Mouse (Mus musculus) limb, embryonic 12.5 days (tissue): ENCODE measurements around the gene Tulp2. TPM values are rescaled to one million over a fixed set of nuclear protein-coding genes. Genes with fewer than 3 reads are reported as not detected.
A peak's percentile ranks its signal among the peaks of the same experiment; 100 is the strongest.

Experiments
- ATAC-seq: fragments of 200-750 bp; cut with Nextera tagmentation; 2 replicates; pipeline ENCODE4 v1.8.0; 2017; ENCODE audit warnings: low read depth, moderate TSS enrichment; ENCODE audit not compliant: insufficient number of reproducible peaks, insufficient read depth, low FRiP score, low TSS enrichment
- H3K27ac ChIP-seq: fragments of 300-500 bp; sonication (generic); 2 replicates; pipeline ENCODE4 v1.5.1; 2016; ENCODE audit warnings: mild to moderate bottlenecking, moderate library complexity
- H3K27me3 ChIP-seq: fragments of 300-500 bp; sonication (generic); 2 replicates; pipeline ENCODE4 v1.6.1; 2016; ENCODE audit warnings: mild to moderate bottlenecking, moderate library complexity
- H3K36me3 ChIP-seq: fragments of 300-500 bp; sonication (generic); 2 replicates; pipeline ENCODE4 v1.6.1; 2016; ENCODE audit warnings: mild to moderate bottlenecking, moderate library complexity
- H3K4me1 ChIP-seq: fragments of 300-500 bp; sonication (generic); replicated peaks from 2 replicates; pipeline ENCODE4 v1.6.1; 2016
- H3K4me2 ChIP-seq: fragments of 300-500 bp; sonication (generic); 2 replicates; pipeline ENCODE4 v1.6.1; 2016; ENCODE audit warnings: mild to moderate bottlenecking, moderate library complexity
- H3K4me3 ChIP-seq: fragments of 300-500 bp; sonication (generic); replicated peaks from 2 replicates; pipeline ENCODE4 v1.5.1; 2016; ENCODE audit warnings: mild to moderate bottlenecking
- H3K9ac ChIP-seq: fragments of 300-500 bp; sonication (generic); replicated peaks from 2 replicates; pipeline ENCODE4 v1.6.1; 2016; ENCODE audit warnings: mild to moderate bottlenecking, moderate library complexity
- H3K9me3 ChIP-seq: fragments of 300-500 bp; sonication (generic); 2 replicates; pipeline ENCODE4 v1.6.1; 2016; ENCODE audit warnings: mild to moderate bottlenecking, moderate library complexity
- WGBS: fragments of 180-500 bp; shearing (Covaris S2); methylation state at CpG from one replicate; pipeline ENCODE4 v1.1.7; 2016; 5-methylcytosine and 5-hydroxymethylcytosine counted together
- polyA plus RNA-seq: library from polyadenylated mRNA; unstranded; fragments of >200 nt; fragmentation: Nextera tagmentation; extraction: Ambion mirVana; gene quantifications from 2 replicates; pipeline ENCODE4 v1.2.1, GENCODE M21; 2016

The Tulp2 gene
- polyA plus RNA-seq, 1 experiment from 2014 or later, result 1.4 TPM

- peak within 1 kb of the TSS; percentile 44 for H3K4me3 ChIP-seq
- peaks cover 17% of the 10 kb centered on the region for H3K36me3 ChIP-seq
- WGBS, result 10% methylated on average over 38 of the region's 38 CpGs
- peak within 1 kb of the TSS; percentile 74 for H3K27ac ChIP-seq
- H3K4me1 ChIP-seq, result peaks cover 27% of the 10 kb centered on the region
- peak within 1 kb of the TSS; percentile 73 for H3K4me2 ChIP-seq
- peak within 1 kb of the TSS; percentile 61 for H3K9ac ChIP-seq
- ATAC-seq, result peak; percentile 38
- H3K9me3 ChIP-seq, result no peaks in the 10 kb centered on the region
- H3K27me3 ChIP-seq, result no peaks in the 10 kb centered on the region
Observed at GRCm38 (mm10) chr7:45488293-45489204, 6.9 kb downstream of the Tulp2 start, which contains the start of gene Dhdh. Gene Dhdh, minus strand, starts transcription at chr7:45488805.

DNA sequence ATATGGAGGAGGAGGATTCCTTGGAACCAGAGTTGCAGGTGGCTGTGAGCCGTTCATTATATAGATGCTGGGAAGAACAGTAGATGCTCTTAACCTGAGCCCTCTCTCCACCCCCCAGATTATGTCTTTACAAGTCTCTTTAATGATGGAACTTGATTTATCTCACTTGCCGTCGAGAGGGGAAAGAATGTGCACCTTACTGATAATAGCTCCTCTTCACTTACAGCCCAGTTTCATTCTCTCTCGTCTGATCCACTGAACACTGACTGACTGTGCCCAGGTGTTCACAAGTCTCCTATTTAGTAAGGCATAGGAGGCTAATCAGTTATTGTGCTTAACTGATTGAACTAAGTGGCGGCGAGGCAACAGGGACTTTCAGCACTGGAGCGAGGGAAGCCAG is 7.9 kb downstream of the Tulp2 start:
- no peaks in the 10 kb centered on the region for H3K27me3 ChIP-seq
- WGBS, result 74% methylated on average over 7 of the region's 7 CpGs
- H3K4me2 ChIP-seq, result no peak overlapping the region
- H3K4me1 ChIP-seq, result peaks cover 27% of the 10 kb centered on the region
- no peak overlapping the region for H3K9ac ChIP-seq
- H3K9me3 ChIP-seq, result no peaks in the 10 kb centered on the region
- no peak overlapping the region for H3K27ac ChIP-seq
- no peak overlapping the region for H3K4me3 ChIP-seq
- ATAC-seq, result no peak
- peaks cover 27% of the 10 kb centered on the region for H3K36me3 ChIP-seq

DNA sequence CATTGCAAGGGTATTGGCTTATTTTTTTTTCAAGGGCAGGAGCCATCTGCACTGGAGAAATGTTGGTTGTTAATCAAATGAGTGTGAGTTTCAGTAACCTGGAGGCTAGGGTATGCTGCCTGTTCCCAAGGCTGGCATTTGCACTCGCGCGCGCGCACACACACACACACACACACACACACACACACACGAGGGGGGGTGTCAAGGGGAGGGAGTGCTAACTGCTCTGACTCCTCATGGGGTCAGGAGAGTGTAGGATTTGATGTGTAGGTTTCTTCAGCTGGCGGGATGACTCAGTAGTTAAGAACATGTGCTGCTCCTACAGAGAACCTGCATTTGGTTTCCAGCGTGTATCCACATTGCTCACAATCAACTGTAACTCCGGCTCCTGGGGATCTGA is 9.1 kb downstream of the Tulp2 start:
- Histone ChIP-seq H3K27me3 (no peaks in the 10 kb centered on the region), H3K4me3 (no peak overlapping the region), H3K4me1 (peaks cover 27% of the 10 kb centered on the region), H3K27ac (0 out of 2 replicates have a peak overlapping the region, but pooled peaks have one; percentile 0), H3K4me2 (peak overlapping the region; percentile 6), H3K36me3 (peaks cover 40% of the 10 kb centered on the region), H3K9ac (no peak overlapping the region), H3K9me3 (no peaks in the 10 kb centered on the region)
- ATAC-seq, result no peak
- 21% methylated on average over 9 of the region's 9 CpGs for WGBS

GRCm38 (mm10) chr7:45491264-45491663 is 9.6 kb downstream of the Tulp2 start:
- Histone ChIP-seq H3K36me3 (peaks cover 44% of the 10 kb centered on the region), H3K9ac (no peak overlapping the region), H3K4me2 (peak overlapping the region; percentile 6), H3K9me3 (no peaks in the 10 kb centered on the region), H3K4me1 (peaks cover 27% of the 10 kb centered on the region), H3K27ac (0 out of 2 replicates have a peak overlapping the region, but pooled peaks have one; percentile 0), H3K27me3 (no peaks in the 10 kb centered on the region), H3K4me3 (no peak overlapping the region)
- no peak for ATAC-seq
- WGBS, result 20% methylated on average over 3 of the region's 3 CpGs

DNA sequence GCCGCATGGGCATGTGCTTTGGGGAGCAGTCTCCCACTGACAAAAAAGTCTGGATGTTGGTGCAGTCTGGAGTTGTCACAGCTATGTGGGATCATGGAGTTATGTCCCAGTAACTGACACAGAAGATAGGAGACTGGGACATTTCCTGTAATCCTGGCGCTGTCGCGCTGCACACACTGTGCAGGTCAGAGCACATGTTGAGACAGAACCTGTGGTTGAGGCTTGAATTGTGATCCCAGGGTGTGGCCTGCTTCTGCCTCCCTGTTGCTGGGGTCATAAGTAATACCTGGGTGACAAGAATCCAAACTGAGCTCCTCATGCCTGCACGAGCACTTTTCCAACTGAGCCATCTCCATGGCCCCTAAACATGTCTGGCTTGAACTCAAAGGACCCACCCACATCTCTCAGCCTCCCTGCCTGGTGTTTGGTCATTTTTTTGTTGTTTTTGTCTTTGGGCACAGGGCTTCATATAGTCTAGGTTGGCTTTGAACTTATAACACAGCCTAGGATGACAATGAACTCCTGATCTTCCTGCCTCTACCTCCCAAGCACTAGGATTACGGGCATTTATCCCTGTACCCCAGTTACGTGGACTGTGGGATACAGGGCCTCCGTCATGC is 10.7 kb downstream of the Tulp2 start:
- H3K4me2 ChIP-seq, result no peak overlapping the region
- H3K27me3 ChIP-seq, result no peaks in the 10 kb centered on the region
- H3K9me3 ChIP-seq, result no peaks in the 10 kb centered on the region
- no peak overlapping the region for H3K27ac ChIP-seq
- H3K4me3 ChIP-seq, result no peak overlapping the region
- H3K4me1 ChIP-seq, result peaks cover 26% of the 10 kb centered on the region
- 95% methylated on average over 8 of the region's 8 CpGs for WGBS
- no peak for ATAC-seq
- no peak overlapping the region for H3K9ac ChIP-seq
- H3K36me3 ChIP-seq, result peaks cover 54% of the 10 kb centered on the region

- Histone ChIP-seq H3K9me3 (no peaks in the 10 kb centered on the region), H3K4me2 (no peak overlapping the region), H3K9ac (no peak overlapping the region), H3K4me1 (peaks cover 20% of the 10 kb centered on the region), H3K27ac (no peak overlapping the region), H3K36me3 (peaks cover 60% of the 10 kb centered on the region), H3K27me3 (no peaks in the 10 kb centered on the region), H3K4me3 (no peak overlapping the region)
- ATAC-seq, result no peak
- WGBS, result 98% methylated on average over 5 of the region's 5 CpGs
Observed at GRCm38 (mm10) chr7:45492951-45493350, 11.3 kb downstream of the Tulp2 start.

- H3K4me1 ChIP-seq, result peaks cover 9% of the 10 kb centered on the region
- no peak overlapping the region for H3K4me2 ChIP-seq
- no peak overlapping the region for H3K27ac ChIP-seq
- peaks cover 76% of the 10 kb centered on the region for H3K36me3 ChIP-seq
- WGBS, result 88% methylated on average over 9 of the region's 9 CpGs
- no peak for ATAC-seq
- H3K4me3 ChIP-seq, result no peak overlapping the region
- no peaks in the 10 kb centered on the region for H3K9me3 ChIP-seq
- H3K27me3 ChIP-seq, result no peaks in the 10 kb centered on the region
- no peak overlapping the region for H3K9ac ChIP-seq
Observed at GRCm38 (mm10) chr7:45494548-45494947, 12.9 kb downstream of the Tulp2 start.

GRCm38 (mm10) chr7:45498427-45498826 is 16.8 kb downstream of the Tulp2 start:
- peaks cover 99% of the 10 kb centered on the region for H3K36me3 ChIP-seq
- 99% methylated on average over 6 of the region's 6 CpGs for WGBS
- ATAC-seq, result no peak

GRCm38 (mm10) chr7:45507583-45507982 is 25.9 kb downstream of the Tulp2 start:
- H3K4me1 ChIP-seq, result peaks cover 17% of the 10 kb centered on the region
- no peaks in the 10 kb centered on the region for H3K27me3 ChIP-seq
- H3K36me3 ChIP-seq, result peaks cover 55% of the 10 kb centered on the region
- H3K4me3 ChIP-seq, result no peak overlapping the region
- no peak overlapping the region for H3K9ac ChIP-seq
- no peak overlapping the region for H3K27ac ChIP-seq
- no peak for ATAC-seq
- H3K9me3 ChIP-seq, result no peaks in the 10 kb centered on the region
- no peak overlapping the region for H3K4me2 ChIP-seq
- 86% methylated on average over 6 of the region's 6 CpGs for WGBS

More at GRCm38 (mm10) chr7:45498427-45498826, 16.8 kb downstream of the Tulp2 start:
- H3K27me3 ChIP-seq, result no peaks in the 10 kb centered on the region
- H3K4me1 ChIP-seq, result no peaks in the 10 kb centered on the region
- no peaks in the 10 kb centered on the region for H3K9me3 ChIP-seq
- H3K27ac ChIP-seq, result no peak overlapping the region
- H3K4me3 ChIP-seq, result no peak overlapping the region
- H3K9ac ChIP-seq, result no peak overlapping the region
- H3K4me2 ChIP-seq, result no peak overlapping the region

DNA sequence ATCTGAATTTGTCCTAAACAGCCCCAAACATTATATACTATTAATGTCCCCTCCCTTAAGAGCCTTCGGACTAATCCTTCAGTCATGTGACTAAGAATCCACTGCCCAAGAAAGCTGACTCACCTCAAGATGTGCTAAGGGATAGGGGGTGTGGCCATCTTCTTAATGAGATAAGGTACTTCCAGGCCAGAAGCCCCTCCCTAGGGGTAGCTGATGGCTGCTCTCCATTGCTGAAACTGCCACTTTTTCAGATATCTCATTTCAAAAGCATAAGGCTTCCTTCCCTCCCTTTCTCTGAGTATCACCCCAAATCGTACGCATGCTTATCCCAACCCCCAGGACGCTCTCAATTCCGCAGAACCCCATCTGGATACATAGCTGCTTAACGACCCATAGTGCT is 26.9 kb downstream of the Tulp2 start:
- Histone ChIP-seq H3K4me1 (peaks cover 17% of the 10 kb centered on the region), H3K9ac (peak overlapping the region; percentile 84; the same call in 1 of the 2 replicates), H3K27ac (no peak overlapping the region), H3K4me3 (peak overlapping the region; percentile 72), H3K9me3 (no peaks in the 10 kb centered on the region), H3K36me3 (peaks cover 45% of the 10 kb centered on the region), H3K4me2 (peak overlapping the region; percentile 99), H3K27me3 (no peaks in the 10 kb centered on the region)
- WGBS, result 80% methylated on average over 6 of the region's 6 CpGs
- no peak for ATAC-seq

GRCm38 (mm10) chr7:45509181-45509882 is 27.7 kb downstream of the Tulp2 start:
- ATAC-seq, result peak; percentile 17; the same call in 1 of the 2 replicates
- peaks cover 17% of the 10 kb centered on the region for H3K4me1 ChIP-seq
- H3K4me2 ChIP-seq, result peak overlapping the region; percentile 99
- H3K36me3 ChIP-seq, result peaks cover 38% of the 10 kb centered on the region
- no peaks in the 10 kb centered on the region for H3K27me3 ChIP-seq
- H3K27ac ChIP-seq, result peak overlapping the region; percentile 92; the same call in 1 of the 2 replicates
- H3K9me3 ChIP-seq, result no peaks in the 10 kb centered on the region
- peak overlapping the region; percentile 84 for H3K9ac ChIP-seq
- WGBS, result 33% methylated on average over 19 of the region's 19 CpGs
- peak overlapping the region; percentile 72 for H3K4me3 ChIP-seq
